Mouse (Mus musculus) ovary, adult 18-20 months (tissue): ENCODE results near the gene Apeh.

Experiments used
- DNase-seq: peaks from one replicate; pipeline ENCODE4 v3.0.0; 2022; ENCODE audit warnings: low spot score, mixed read lengths

The Apeh gene

DNA sequence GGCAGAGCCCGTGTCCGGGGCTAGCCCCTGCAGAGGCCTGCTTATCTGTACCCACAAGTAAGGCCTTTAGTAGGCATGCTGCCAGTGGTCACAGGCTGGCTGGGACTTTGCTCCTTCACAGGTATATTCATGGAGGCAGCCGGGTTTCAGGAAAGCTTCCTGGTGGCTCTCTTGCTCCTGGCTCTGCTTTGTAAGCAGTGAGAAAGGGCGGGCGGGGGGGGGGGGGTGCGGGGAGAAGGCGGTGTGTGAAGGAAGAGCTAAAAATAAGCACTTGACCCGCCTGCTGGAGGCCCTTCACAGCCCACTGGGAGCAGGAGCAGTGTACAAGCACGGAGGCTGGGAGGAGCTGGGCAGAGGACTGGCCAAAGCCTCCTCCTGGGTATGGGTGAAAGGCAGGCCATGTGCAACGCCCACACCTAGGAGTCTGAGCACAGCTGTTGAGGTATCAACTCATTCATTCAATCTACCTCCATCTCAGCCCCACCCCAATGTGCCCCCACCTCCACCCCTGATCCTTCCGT, 25.5 kb upstream of the Apeh start:
- DNase-seq = peak; percentile 55

DNA sequence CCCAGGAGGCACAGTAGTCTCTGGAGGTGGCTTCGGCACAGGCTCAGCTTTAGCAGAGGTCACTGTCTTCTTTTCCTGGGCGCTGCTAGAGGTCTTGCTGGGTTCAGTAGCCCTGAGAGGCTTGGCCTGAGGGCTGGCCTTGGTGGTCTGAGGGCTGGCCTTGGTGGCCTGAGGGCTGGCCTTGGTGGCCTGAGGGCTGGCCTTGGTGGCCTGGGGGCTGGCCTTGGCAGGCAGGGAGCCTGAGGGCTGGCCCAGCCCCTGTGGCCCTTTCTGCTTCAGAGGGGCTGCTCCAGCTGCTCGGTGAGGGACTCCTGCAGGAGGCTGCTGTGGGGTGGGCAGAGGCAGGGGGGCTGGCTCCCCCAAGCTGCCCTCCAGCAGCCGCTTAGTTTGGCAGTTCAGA, 22.7 kb upstream of the Apeh start:
- DNase-seq = peak; percentile 80

DNA sequence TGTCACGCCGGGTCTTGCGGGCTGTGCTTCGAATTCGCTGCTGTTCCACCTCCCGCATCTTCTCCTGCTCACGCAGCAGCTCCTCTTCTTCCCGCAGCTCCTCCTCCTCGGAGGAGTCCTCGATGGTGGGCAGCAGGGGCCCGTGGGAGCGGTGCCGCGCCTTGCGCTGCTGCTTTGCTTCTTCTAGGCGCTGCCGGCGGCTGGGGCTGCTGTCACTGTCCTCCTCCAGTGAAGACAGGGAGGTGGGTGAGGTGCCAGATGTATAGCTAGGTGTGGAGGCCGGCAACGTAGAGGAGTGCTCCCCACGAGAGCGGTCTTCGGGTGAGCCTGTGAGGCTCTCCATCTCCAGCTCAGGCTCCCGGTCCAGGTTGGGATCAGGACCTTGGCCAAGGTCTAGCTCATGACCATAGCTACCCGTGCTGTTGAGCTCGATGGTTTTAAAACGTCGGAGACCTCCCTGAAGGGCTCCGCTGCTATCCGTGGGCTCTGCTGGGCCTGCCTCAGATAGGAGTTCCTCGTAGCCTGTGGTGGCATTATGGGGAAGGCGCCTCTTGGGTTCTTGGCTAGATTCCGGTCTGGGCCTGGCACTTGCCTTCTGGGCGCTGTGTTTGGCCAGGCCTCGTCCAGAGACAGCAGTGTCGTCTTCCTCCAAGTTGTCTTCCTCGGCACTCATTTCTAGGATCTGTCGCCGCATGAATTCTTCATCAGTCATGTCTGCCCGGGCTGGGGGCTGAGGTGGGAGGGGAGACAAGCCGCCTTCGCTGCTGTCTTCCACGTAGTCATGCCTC, 21.1 kb upstream of the Apeh start:
- no peak for DNase-seq

DNA sequence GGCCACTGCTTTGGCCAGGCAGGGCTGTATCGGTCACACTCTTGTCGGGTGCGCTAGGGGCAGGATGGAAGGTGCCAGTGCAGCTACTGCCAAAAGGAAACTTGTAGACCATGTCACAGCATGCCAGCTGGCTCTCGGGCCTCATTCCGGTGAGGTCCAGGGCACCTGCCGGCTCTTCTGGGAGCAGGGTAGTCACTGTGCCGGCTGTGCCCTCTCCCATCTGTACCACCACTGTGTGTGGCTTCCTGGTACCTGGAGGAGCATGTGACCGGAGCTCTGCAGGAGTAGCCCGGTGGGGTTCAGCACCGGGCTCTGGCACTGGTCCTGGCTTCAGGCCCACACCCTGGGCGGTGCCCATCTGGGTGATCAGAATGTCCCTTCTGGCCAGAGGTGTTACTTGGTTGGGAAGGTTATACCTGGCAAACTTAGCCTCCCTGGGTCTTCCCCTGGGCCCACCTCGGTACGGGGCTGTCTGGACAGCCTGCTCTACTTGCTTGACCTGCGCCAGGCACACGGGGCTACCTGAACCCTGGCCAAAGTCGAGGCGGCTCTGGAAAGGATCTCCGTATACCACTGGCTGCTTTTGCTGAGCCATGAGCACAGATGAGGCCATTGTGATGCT, 18.4 kb upstream of the Apeh start:
- DNase-seq = no peak

DNA sequence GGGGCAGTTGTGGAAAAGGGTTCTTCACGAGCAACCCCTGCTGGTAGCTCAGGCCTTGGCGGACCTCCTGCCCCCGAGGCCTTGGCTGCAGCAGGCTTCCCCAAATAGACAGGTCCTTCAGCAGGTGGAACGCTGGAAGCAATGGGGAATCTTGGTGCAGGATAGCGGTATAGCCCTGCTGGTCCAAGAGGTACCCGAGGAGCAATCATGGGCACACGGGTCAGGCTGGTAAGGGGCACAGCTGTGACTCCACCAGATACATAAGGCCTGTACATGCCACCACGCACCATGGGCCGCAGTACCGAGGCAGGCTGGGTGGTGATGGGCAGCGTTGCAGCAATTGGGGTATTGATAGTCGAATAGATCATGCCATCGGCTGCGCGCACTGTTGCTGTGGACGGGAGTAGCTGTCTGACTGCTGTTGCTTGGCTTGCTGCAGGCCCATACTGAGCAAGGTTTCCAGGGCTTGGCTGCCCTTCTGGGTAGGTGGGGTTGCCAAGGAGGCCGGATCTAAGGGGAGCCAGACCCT, 17.3 kb upstream of the Apeh start:
- no peak for DNase-seq

DNA sequence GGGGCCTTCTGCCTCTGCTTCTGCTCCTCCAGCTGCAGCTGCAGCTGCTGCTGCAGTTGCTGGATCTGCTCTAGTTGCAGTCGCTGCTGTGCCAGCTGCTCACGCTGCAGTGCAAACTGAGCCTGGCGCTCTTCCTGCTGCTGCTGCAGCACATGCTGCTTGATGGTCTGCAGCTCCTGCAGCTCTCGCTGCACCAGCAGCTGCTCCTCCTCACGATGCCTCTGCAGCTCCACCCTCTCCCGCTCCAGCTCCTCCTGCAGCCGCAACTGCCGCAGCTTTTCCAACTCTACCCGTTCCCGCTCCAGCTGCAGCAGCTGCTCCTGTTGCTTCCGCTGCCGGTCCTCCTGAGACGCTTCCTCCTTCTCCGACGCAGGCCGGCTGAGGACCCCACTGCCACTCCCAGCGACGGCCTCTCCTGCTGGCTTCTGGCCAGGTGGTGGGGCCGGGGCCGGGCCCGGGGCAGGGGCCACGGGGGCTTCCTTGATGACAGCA, 16.7 kb upstream of the Apeh start:
- no peak for DNase-seq

DNA sequence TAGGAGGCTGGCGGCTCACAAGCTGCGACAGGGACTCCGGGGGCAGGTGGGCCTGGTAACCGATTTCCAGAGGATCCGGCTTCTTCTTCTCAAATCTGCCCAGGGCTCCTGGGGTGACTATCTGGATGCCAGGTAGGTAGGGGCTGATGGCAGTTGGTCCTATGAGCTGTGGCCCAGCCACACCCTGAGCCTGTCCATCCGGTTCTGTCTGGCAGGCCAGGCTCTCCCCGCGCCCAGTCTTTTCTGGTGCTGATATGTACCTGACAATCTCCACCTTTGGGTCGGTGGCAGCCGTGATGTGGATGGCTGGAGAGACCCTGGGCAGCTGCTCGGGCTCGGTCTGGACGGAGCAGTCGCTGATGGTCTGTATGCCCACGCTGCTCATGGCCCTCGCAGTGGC, 15.8 kb upstream of the Apeh start:
- no peak for DNase-seq

DNA sequence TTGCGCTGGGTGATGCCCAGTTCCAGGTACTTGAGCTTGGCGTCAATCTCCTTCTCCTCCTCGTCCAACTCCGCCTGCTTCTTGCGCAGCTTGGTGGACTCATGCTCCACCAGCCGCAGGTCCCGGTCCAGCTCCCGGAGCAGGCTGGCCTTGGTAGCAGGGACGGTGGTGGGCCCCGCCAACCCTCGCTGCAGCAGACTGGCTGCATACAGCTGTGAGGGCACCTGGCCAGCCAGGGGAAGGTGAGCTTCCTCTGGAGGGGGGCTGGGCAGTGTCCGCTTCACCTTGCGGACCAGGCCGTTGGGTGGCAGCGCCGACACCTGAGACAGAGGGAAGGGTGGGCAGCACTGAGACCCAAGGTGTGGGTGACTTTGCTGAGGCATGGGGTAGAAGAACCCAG, 13.5 kb upstream of the Apeh start:
- DNase-seq = no peak

DNA sequence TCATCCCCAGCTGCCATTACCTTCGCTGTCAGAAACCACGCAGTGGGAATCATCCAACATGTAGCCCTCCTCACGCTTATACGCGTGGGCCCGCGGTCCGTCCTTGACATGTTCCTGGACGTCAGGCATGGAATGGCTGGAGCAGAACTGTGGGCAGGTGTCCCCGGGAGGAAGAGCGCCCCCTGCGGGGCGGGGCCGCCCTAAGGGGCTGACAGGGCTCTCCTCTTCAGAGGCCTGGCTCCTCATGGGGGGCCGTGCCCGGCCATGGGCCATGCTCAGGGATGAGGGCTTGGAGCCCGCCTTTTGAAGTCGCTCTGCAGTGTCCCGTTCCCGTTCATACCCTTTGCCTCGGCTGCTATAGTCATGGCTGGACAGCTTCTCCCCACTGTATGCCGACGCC, 11.7 kb upstream of the Apeh start:
- no peak for DNase-seq

DNA sequence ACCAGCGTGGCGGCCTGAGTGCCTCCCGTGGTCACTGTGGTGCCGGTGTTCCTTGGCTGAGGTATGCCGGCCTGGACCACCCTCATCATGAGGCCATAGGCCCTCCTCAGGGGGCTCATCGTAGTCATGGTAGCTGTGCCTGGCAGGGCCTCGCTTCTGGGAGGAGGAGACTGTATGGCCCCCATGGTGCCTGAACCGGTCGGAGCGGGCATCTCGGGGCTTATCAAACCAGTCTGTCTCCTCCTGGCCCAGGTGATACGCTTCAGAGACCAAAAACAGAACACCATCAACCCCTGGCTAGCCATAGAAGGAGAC, 11.1 kb upstream of the Apeh start:
- DNase-seq = no peak

DNA sequence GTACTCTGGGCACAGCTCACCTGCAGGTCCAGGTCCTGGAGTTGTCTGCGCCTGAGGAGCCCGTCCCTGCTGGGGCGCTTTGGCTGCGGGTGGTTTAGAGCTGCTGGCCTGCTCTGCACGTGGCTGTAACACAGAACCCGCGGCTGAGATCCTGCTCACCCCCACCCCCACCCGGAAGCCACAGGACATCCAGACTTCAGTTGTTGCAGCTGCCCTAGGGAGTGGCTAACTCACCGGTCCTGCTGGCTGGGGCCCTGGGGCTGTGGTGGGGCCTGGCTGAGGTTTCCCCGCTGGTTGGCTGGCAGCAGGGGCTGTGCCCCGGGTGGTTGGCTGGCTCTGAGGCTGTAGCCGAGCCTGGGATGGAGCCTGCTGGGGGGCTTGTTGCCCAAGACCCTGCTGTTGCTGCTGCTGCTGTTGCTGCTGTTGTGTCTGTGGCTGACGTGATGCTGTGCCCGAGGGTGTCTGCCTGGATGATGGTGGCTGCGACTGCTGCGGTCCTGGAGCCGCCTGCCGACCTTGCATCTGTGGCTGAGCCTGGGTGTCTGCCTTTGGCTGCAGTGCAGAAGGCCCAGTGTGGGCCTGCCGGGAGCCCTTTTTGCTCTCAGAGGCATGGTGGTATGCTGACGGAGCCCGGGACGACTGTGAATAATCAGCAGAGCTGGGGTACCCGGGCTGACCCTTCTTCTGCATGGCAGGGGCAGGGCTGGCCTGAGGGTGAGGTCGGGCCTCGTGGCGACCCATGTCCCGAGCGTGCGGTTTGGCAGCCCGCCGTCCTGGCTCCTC, 10.6 kb upstream of the Apeh start:
- no peak for DNase-seq

DNA sequence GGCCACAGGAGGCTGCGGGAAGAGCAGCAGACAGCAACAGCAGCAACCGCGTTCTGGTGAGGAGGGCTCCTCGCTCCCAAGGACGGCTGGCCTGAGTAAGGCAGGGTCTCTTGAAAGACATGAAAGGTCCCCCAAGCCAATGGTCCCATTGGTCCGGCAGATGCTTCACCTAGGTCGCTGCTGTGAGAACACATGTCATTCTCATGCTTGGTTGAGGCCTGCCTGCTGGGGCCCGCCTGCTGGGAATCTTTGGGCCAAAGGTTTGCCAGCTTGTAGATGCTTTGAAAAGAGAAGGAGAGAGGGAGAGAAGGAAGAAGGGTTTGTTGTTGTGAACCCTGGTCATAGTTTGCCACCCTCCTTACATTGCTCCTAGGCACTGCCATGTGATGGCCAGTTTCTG, 5.2 kb upstream of the Apeh start:
- DNase-seq = no peak

DNA sequence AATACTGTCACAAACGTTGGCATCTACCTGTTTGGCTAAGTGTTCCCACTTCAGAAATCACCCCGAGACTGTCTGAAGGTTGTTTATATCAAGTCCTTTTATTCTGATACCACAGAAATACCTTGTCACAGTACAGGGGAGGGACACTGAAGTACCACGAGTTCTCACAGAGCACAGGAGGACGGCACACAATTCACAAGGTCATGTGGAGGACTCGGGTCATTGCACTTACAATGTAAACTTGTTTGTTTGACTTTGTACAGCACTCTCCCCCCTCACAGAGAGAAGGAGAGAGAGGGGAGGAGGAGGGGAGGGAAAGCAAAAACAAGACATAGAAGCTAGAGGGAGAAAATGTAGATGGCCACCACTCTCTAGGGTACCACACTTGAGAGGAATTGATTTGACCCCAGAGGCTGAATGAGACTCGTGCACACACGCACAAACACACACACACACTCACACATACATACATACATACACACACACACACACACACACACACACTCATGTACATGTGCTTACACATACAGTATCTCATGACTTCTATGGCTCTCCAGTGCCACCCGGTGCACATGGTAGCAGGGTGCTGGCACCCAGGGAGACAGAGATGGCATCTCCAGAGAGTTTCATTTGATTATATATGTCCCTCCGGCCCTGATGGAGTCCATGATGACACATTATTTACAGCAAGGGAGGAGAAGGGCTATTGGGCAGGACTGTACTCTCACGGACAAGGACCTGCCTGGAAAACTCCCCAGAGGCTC, 1.7 kb upstream of the Apeh start:
- no peak for DNase-seq

DNA sequence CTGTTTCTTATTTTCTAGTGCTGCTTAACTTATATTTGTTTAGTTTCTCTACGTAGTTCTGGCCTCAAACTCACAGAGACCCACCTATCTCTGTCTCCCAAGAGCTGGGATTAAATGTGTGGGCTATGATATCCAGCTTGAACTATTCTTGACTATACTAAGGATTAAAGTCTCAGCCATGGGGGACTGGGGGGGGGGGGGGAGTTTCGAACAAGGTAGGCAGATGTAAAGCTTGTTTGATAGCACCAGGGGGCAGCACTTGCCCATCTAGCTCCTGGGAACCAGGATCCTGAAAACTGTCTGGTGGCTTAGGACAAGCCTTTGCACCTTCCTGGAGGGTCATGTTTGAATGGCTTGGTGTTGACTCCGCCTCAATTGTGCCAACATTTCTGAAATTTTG, 1.1 kb upstream of the Apeh start:
- DNase-seq = no peak

DNA sequence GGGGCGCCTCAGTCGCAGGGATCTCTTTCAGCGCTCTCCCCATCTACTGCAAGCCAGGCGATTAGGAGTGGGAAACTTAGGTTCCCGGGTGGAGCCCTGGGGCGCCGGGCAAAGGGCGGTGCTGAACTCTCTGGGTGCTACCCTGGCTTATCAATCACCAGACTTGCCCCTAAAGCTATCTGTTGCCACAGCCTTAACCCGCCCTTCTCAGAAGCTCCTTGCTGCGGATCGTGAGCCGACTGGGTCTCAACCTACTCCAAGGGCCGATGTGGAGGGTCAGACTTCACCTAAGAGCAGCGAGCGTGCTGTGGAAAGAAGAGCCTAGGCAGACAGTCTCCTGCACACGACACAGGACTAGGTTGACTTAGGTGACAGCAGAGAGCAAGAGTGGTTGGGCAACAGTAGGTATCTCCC, 599 bp upstream of the Apeh start:
- no peak for DNase-seq

DNA sequence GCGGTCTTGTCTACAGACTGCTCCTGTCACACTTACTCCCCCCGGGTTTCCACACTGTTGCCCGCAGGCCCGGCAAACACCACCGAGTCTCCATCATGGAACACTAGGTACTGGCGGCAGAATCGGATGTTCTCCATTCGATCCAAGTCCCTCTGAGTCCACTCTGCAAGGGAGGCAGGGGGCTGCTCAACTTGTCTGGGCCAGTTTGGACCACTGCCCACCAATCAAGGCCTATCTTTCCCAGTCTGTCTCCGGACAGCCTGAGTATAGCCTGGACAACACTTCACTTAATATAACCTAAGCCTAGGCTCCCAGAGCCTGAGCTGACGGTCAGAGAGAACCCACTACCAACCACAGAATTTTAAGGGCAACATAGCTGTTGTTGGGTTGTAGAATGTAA, 820 bp downstream of the Apeh start:
- DNase-seq = no peak

DNA sequence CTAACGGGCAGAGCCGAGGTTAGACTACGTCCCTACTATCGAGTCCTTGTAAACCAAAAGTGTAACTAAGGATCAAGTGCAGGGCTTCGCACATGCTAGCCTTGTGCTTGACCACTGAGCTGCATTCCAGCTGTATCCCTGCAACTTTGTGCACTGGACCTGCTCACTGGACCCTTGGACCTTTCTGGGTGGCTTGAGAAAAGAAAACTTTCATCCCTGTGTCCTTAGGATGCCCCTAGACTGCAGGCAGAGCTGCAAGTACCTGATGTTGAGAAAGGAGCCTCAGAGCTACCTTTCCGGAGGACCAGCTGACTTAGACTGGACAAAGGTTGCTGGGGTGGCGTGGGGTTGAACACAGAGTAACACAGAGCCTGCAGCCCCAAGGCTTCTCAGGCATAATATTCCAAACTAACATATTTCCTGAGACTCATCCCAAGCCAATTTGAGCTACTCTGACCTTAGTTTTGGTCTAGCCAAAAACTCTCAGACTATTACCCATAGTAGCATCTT, 3.7 kb downstream of the Apeh start:
- DNase-seq = no peak

DNA sequence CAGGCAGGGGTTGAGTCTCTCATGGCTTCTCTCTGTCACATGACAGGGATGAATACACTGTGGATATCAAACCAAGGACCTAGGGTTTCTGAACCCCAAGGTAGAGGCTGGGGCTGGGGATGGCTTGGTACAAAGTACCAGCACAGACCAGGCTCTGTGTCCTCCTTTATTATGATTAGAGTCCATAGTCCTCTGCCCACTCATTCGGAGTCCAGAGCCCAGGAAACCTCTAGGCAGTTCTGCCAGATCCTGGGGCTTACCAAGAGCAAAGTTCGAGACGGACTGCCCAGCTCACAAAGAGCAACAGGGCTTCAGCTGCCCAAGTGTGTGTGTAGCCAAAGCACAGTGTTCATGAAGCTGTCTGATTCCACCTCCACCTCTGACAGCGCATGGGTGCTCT, 9.1 kb downstream of the Apeh start:
- no peak for DNase-seq

DNA sequence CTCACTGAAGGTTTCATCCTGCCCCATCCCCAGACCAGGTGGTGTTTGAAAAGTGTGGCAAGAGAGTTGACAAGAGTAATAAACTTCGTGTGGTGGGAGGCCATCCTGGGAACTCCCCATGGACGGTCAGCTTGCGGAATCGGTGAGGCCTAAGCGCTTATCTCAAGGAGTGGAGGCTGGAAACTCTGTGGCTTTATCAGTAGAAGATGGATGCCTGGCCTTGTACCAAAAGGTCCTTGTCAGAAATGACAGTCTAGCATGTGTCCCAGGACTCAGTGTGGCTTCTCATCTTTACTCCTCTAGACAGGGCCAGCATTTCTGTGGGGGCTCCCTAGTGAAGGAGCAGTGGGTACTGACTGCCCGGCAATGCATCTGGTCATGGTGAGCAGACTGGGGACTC, 10.8 kb downstream of the Apeh start:
- DNase-seq = no peak

DNA sequence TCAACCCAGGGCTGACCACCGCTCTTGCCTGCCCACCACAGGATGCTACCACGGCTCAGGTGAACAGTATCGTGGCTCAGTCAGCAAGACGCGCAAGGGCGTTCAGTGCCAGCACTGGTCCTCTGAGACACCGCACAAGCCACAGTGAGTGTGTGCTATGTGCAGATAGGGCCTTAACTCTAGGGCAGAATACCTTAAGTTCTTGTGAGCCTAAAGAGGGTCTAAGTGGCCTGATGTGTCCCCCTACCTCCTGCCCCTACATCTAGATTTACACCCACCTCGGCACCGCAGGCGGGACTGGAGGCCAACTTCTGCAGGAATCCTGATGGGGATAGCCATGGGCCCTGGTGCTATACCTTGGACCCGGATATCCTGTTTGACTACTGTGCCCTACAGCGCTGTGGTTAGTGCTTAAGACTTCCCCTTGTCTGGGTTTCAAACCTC, 11.4 kb downstream of the Apeh start, which contains the start of gene Rnf123:
Gene Rnf123 (minus strand): TSS at position 359 of the 444 bp plus-strand sequence.
- no peak for DNase-seq

DNA sequence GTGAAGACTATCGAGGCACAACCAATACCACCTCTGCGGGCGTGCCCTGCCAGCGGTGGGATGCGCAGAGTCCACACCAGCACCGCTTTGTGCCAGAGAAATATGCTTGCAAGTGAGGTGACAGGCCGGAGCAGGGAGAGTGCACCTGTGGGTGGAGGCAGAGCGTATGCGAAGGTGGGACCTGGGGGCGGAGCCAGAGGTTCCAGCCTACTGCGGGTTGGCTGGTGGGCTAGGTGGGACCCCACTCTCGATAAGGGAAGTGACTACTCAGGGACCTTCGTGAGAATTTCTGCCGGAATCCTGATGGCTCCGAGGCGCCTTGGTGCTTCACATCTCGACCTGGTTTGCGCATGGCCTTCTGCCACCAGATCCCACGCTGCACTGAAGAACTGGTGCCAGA, 11.9 kb downstream of the Apeh start:
- DNase-seq = no peak

DNA sequence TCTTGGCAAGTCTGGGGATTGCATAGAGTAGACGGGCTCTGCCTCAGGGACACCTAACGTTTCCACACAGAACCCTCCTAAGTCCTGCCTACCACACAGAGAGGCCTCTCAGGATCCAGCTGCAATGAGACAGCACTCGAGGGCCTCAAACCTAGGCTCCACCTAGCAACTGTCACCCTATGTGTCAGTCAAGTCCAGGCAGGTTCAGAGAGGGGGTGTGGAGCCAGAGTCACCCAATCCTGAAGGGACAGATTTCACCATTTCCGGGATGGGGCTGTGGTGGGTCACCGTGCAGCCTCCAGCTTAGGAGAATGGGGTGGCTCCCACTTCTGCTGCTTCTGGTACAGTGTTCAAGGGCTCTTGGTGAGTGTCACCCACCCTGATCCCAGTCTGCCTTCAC, 14.2 kb downstream of the Apeh start, which contains the start of gene Mst1:
Gene Mst1 (plus strand): TSS at position 269 of the 400 bp plus-strand sequence.
- no peak for DNase-seq
